Mouse (Mus musculus): ENCODE data around the gene Sppl3. TPM values are rescaled to one million over a fixed set of nuclear protein-coding genes. Genes with fewer than 3 reads are reported as not detected.

The Sppl3 gene
- polyA plus RNA-seq, 1 experiment, result 57.0 TPM

DNA sequence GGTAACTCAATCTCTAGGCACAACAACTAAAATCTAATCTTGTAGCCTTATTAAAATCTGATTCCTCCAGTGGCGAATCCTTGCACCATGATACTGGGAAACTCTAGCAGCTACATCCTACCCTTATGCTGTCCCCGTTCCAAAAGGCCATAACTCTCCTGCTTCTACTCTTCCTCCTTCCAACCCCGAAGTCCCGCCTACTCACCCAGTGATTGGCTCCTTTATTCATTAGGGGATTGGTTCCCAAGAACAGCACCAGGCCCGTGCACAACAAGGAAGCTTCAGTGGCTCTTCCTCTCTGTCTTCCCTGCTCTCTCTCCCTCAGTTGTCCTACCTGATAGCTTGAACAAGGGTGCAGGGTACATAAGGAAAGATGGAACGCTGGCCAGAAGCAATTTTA, 39.8 kb downstream of the Sppl3 start:
- WGBS, result 83% methylated on average over 6 of the region's 6 CpGs
- DNase-seq, result no peak
- Histone ChIP-seq H3K27ac (ENCODE audit: insufficient read depth, low read depth, low read length) (no peak overlapping the region), H3K4me3 (ENCODE audit: insufficient read depth, low read depth, low read length) (no peak overlapping the region), H3K27me3 (replicated peaks; ENCODE audit: control insufficient read depth, insufficient read depth, low read length) (no peaks in the 10 kb centered on the region), H3K4me1 (ENCODE audit: control insufficient read depth, insufficient read depth, low read length) (peaks cover 19% of the 10 kb centered on the region; the same call in 1 of the 2 replicates), H3K36me3 (ENCODE audit: control insufficient read depth, insufficient read depth, low read length) (no peaks in the 10 kb centered on the region)
- TF ChIP-seq POLR2A (IDR thresholded peaks at IDR 0.05; ENCODE audit: low read depth, low read length) (no peak), CTCF (conservative IDR thresholded peaks at IDR 0.05; ENCODE audit: insufficient read depth, insufficient read length, low read depth, low read length) (no peak)

DNA sequence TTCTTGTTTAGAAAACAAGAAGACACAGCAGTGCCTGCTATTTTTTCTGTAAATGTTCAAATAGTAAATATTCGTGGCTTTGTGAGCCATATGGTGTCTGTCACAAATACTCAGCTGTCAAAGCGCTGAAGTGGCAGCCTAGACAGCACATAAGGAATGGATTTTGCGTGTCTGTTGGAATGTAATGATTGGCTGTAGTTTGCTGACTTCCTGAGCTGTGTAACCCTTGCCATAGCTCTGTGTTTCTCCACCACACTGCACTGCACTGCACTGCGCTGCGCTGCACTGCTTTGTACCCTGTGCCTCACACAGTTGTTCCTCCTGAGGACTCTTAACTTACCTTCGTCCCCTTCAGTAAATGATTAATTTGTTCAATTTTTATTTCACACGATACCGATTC, 41.6 kb downstream of the Sppl3 start:
- H3K27ac ChIP-seq (ENCODE audit: insufficient read depth, low read depth, low read length), result peak overlapping the region; percentile 21; the same call in 1 of the 2 replicates
- DNase-seq, result peak; percentile 54
- WGBS, result 29% methylated on average over 8 of the region's 8 CpGs
- H3K36me3 ChIP-seq (ENCODE audit: control insufficient read depth, insufficient read depth, low read length), result no peaks in the 10 kb centered on the region
- H3K27me3 ChIP-seq (replicated peaks; ENCODE audit: control insufficient read depth, insufficient read depth, low read length), result no peaks in the 10 kb centered on the region
- TF ChIP-seq CTCF (conservative IDR thresholded peaks at IDR 0.05; ENCODE audit: insufficient read depth, insufficient read length, low read depth, low read length) (no peak), POLR2A (IDR thresholded peaks at IDR 0.05; ENCODE audit: low read depth, low read length) (no peak)
- peaks cover 19% of the 10 kb centered on the region; the same call in 1 of the 2 replicates for H3K4me1 ChIP-seq (ENCODE audit: control insufficient read depth, insufficient read depth, low read length)
- no peak overlapping the region for H3K4me3 ChIP-seq (ENCODE audit: insufficient read depth, low read depth, low read length)

- WGBS, result 63% methylated on average over 22 of the region's 22 CpGs
- Histone ChIP-seq H3K4me3 (ENCODE audit: insufficient read depth, low read depth, low read length) (no peak overlapping the region), H3K36me3 (ENCODE audit: control insufficient read depth, insufficient read depth, low read length) (no peaks in the 10 kb centered on the region), H3K27ac (ENCODE audit: insufficient read depth, low read depth, low read length) (no peak overlapping the region), H3K4me1 (ENCODE audit: control insufficient read depth, insufficient read depth, low read length) (peaks cover 19% of the 10 kb centered on the region; the same call in 1 of the 2 replicates), H3K27me3 (replicated peaks; ENCODE audit: control insufficient read depth, insufficient read depth, low read length) (no peaks in the 10 kb centered on the region)
- DNase-seq, result no peak
- TF ChIP-seq CTCF (conservative IDR thresholded peaks at IDR 0.05; ENCODE audit: insufficient read depth, insufficient read length, low read depth, low read length) (no peak), POLR2A (IDR thresholded peaks at IDR 0.05; ENCODE audit: low read depth, low read length) (no peak)
Measured at GRCm38 (mm10) chr5:115053791-115054396, 43.0 kb downstream of the Sppl3 start.

DNA sequence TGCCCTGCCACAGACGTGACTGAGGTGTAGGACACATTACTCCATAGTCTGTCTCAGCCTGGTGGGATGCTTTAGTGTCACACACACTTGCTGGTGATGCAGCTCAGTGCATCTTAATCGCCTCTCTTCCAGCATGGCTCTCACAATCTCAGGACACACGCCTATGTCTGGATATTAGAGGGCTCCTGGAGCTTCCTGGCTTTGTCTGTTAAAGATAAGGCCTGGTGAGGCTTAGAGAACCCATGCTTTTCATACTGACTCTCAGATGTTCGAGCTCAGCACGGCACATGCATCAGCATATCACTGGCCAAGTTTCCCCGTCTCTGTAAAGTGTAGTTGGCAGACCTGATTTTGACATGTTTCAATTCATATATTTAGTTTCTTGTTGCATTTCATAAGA, 44.5 kb downstream of the Sppl3 start:
- H3K4me1 ChIP-seq (ENCODE audit: control insufficient read depth, insufficient read depth, low read length), result peaks cover 19% of the 10 kb centered on the region; the same call in 1 of the 2 replicates
- no peaks in the 10 kb centered on the region for H3K27me3 ChIP-seq (replicated peaks; ENCODE audit: control insufficient read depth, insufficient read depth, low read length)
- H3K4me3 ChIP-seq (ENCODE audit: insufficient read depth, low read depth, low read length), result no peak overlapping the region
- H3K36me3 ChIP-seq (ENCODE audit: control insufficient read depth, insufficient read depth, low read length), result no peaks in the 10 kb centered on the region
- H3K27ac ChIP-seq (ENCODE audit: insufficient read depth, low read depth, low read length), result no peak overlapping the region
- DNase-seq, result no peak
- 72% methylated on average over 6 of the region's 6 CpGs for WGBS
- no peak for TF ChIP-seq POLR2A (IDR thresholded peaks at IDR 0.05; ENCODE audit: low read depth, low read length)
- no peak for TF ChIP-seq CTCF (conservative IDR thresholded peaks at IDR 0.05; ENCODE audit: insufficient read depth, insufficient read length, low read depth, low read length)

DNA sequence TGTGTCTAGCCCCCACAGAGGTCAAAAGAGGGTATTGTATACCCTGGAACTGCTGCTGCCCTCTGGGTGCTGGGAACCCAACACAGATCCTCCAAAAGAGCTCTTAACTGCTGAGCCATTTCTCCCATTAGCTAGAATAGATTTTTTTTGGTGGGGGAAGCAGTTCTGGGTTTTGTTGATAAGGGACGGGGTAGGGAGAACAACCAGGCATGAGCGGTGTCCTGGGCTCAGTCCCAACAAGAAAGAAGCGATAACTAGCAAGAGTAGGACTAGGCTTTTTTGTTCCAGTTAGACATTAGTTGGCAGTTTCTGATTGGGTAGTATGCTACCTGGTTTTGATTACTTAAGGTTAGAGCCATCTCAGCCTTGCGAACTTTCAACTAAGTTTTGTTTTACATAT, 46.2 kb downstream of the Sppl3 start:
- Histone ChIP-seq H3K27ac (ENCODE audit: insufficient read depth, low read depth, low read length) (no peak overlapping the region), H3K36me3 (ENCODE audit: control insufficient read depth, insufficient read depth, low read length) (no peaks in the 10 kb centered on the region), H3K4me1 (ENCODE audit: control insufficient read depth, insufficient read depth, low read length) (peaks cover 13% of the 10 kb centered on the region; the same call in 1 of the 2 replicates), H3K27me3 (replicated peaks; ENCODE audit: control insufficient read depth, insufficient read depth, low read length) (no peaks in the 10 kb centered on the region), H3K4me3 (ENCODE audit: insufficient read depth, low read depth, low read length) (no peak overlapping the region)
- TF ChIP-seq CTCF (conservative IDR thresholded peaks at IDR 0.05; ENCODE audit: insufficient read depth, insufficient read length, low read depth, low read length), result no peak
- TF ChIP-seq POLR2A (IDR thresholded peaks at IDR 0.05; ENCODE audit: low read depth, low read length), result no peak
- WGBS, result 96% methylated on average over 4 of the region's 4 CpGs
- DNase-seq, result no peak

DNA sequence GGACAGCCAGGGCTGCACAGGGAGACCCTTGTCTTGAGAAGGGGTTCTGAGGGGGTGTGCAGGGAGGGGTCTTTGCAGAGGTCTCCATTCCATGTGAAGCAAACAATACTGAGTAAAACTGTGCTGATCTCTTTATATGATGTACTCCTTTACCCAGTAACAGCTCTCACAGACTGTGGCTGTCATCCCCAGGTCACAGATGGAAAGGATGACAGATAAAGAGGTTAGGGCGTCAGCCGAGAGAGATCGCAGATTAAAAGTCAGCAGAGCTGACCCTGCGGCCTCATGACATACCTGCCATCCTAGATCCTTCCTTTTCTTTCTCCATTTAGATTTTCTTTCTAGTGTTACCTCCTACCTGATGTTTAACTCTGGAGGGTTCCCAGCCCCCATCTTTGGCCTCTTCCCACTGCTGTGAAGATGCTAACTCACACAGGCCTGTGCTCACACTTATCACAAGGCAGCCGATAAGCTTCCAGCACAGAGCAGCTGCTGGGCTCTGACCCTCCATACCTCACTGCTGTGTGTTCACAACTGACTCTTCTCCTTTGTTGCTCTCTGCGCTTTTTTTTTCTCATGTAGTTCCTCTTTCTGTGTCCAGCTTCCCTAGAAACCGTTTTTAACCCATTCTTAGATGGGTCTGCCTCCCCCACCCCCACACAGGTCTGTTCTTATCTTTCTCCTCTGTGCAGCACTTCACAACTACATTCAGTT, 47.8 kb downstream of the Sppl3 start:
- WGBS, result 80% methylated on average over 7 of the region's 7 CpGs

DNA sequence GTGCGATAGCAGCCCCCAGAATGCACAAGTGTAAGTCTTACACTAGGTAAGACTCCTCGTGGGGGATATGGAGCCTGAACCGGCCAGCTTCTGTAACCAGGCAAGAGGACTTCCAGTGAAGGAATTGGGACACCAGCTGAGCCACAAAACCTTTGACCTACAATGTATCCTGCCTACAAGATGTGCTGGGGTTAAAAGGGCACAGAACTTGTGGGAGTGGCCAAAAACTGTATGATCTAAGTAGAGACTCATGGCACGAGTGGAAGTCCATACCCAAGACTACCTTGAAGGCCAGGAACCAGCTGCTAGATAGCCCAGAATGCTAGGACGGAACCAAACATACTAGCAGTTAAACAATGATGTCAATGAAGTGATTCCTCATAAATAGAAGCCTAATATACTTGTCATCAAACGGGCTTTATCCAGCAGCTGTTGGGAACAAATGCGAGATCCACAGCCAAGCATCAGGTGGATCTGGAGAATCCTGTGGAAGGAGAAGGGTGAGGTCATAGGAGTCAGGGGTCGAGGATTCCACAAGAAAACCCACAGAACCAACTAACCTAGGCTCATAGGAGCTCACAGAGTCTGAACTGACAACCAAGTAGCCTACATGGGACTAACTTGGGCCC, 49.2 kb downstream of the Sppl3 start:
- DNase-seq, result no peak
- H3K36me3 ChIP-seq (ENCODE audit: control insufficient read depth, insufficient read depth, low read length), result no peaks in the 10 kb centered on the region
- no peak overlapping the region for H3K4me3 ChIP-seq (ENCODE audit: insufficient read depth, low read depth, low read length)
- no peak overlapping the region for H3K27ac ChIP-seq (ENCODE audit: insufficient read depth, low read depth, low read length)
- 72% methylated on average over 8 of the region's 8 CpGs for WGBS
- H3K27me3 ChIP-seq (replicated peaks; ENCODE audit: control insufficient read depth, insufficient read depth, low read length), result no peaks in the 10 kb centered on the region
- TF ChIP-seq CTCF (conservative IDR thresholded peaks at IDR 0.05; ENCODE audit: insufficient read depth, insufficient read length, low read depth, low read length) (no peak), POLR2A (IDR thresholded peaks at IDR 0.05; ENCODE audit: low read depth, low read length) (no peak)
- peaks cover 4% of the 10 kb centered on the region; the same call in 1 of the 2 replicates for H3K4me1 ChIP-seq (ENCODE audit: control insufficient read depth, insufficient read depth, low read length)

More for the DNA sequence above, 47.8 kb downstream of the Sppl3 start:
- TF ChIP-seq CTCF (conservative IDR thresholded peaks at IDR 0.05; ENCODE audit: insufficient read depth, insufficient read length, low read depth, low read length), result no peak
- no peak for TF ChIP-seq POLR2A (IDR thresholded peaks at IDR 0.05; ENCODE audit: low read depth, low read length)
- Histone ChIP-seq H3K27me3 (replicated peaks; ENCODE audit: control insufficient read depth, insufficient read depth, low read length) (no peaks in the 10 kb centered on the region), H3K27ac (ENCODE audit: insufficient read depth, low read depth, low read length) (no peak overlapping the region), H3K4me1 (ENCODE audit: control insufficient read depth, insufficient read depth, low read length) (peaks cover 3% of the 10 kb centered on the region; the same call in 1 of the 2 replicates), H3K4me3 (ENCODE audit: insufficient read depth, low read depth, low read length) (no peak overlapping the region), H3K36me3 (ENCODE audit: control insufficient read depth, insufficient read depth, low read length) (no peaks in the 10 kb centered on the region)
- DNase-seq, result no peak
